Mouse (Mus musculus) heart, embryonic 12.5 days (tissue): ENCODE results near the gene Mogs. TPM values are rescaled to one million over a fixed set of nuclear protein-coding genes. Genes with fewer than 3 reads are reported as not detected.

Experiments used
- ATAC-seq: fragments of 200-750 bp; cut with Nextera tagmentation; 2 replicates; pipeline ENCODE4 v1.8.0; 2017; ENCODE audit warnings: moderate TSS enrichment, moderate library complexity; ENCODE audit not compliant: insufficient number of reproducible peaks, low FRiP score
- H3K27ac ChIP-seq: fragments of 300-500 bp; sonication (generic); 2 replicates; pipeline ENCODE4 v1.5.1; 2016; ENCODE audit warnings: mild to moderate bottlenecking, moderate library complexity; ENCODE audit not compliant: poor library complexity, severe bottlenecking
- H3K27me3 ChIP-seq: fragments of 300-500 bp; sonication (generic); replicated peaks from 2 replicates; pipeline ENCODE4 v1.6.1; 2016; ENCODE audit warnings: mild to moderate bottlenecking, moderate library complexity
- H3K36me3 ChIP-seq: fragments of 300-500 bp; sonication (generic); 2 replicates; pipeline ENCODE4 v1.6.1; 2016; ENCODE audit warnings: mild to moderate bottlenecking, moderate library complexity
- H3K4me1 ChIP-seq: fragments of 300-500 bp; sonication (generic); replicated peaks from 2 replicates; pipeline ENCODE4 v1.6.1; 2016; ENCODE audit warnings: mild to moderate bottlenecking
- H3K4me2 ChIP-seq: fragments of 300-500 bp; sonication (generic); 2 replicates; pipeline ENCODE4 v1.6.1; 2016; ENCODE audit warnings: mild to moderate bottlenecking, moderate library complexity
- H3K4me3 ChIP-seq: fragments of 300-500 bp; sonication (generic); 2 replicates; pipeline ENCODE4 v1.5.1; 2016; ENCODE audit warnings: mild to moderate bottlenecking
- H3K9ac ChIP-seq: fragments of 300-500 bp; sonication (generic); 2 replicates; pipeline ENCODE4 v1.6.1; 2016; ENCODE audit warnings: mild to moderate bottlenecking, moderate library complexity
- H3K9me3 ChIP-seq: fragments of 300-500 bp; sonication (generic); replicated peaks from 2 replicates; pipeline ENCODE4 v1.6.1; 2016; ENCODE audit warnings: mild to moderate bottlenecking, moderate library complexity
- WGBS: fragments of 180-500 bp; shearing (Covaris S2); methylation state at CpG from one replicate; pipeline ENCODE4 v1.1.7; 2016; 5-methylcytosine and 5-hydroxymethylcytosine counted together
- polyA plus RNA-seq: library from polyadenylated mRNA; unstranded; fragments of >200 nt; fragmentation: Nextera tagmentation; extraction: Ambion mirVana; gene quantifications from 2 replicates; pipeline ENCODE4 v1.2.1, GENCODE M21; 2016

The Mogs gene
- 30.7 and 30.8 TPM in 2 replicates for polyA plus RNA-seq

DNA sequence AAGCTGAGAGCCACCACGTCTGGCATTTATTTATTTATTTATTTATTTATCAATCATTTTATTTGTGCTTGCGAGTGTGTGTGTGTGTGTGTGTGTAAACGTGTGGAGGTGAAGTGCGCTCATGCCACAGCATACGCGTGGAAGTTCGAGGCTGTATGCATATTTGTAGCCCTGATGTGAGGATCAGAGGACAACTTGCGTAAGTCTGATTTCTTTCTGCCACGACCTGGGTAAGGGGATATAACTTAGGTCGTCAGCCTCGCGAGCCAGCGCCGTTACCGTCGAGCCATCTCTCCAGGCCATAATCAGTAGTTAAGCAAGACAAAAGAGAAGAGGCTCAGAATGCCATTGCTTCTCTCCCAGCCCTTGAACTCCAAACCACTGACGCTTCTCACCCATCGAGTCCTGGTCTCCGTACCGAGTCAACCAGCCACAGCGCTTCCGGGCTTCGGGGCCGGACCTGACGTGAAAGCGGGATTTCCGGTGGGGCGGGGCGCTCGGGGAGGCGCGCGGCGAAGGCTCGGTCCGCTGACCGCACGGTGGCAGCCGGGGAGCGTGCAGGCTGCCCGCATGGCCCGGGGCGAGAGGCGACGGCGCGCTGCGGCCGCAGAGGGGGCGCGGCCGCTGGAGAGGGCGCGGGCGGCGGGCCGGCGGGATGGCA is at the start of gene Mogs:
Gene Mogs (plus strand): TSS at position 486 of the 661 bp plus-strand sequence.
- Histone ChIP-seq H3K9me3 (no peaks in the 10 kb centered on the region), H3K9ac (peak within 1 kb of the TSS; percentile 86), H3K4me1 (peaks cover 37% of the 10 kb centered on the region), H3K27ac (peak within 1 kb of the TSS; percentile 63), H3K4me2 (peak within 1 kb of the TSS; percentile 93), H3K4me3 (peak within 1 kb of the TSS; percentile 75), H3K27me3 (no peaks in the 10 kb centered on the region), H3K36me3 (peaks cover 36% of the 10 kb centered on the region)
- ATAC-seq = peak; percentile 92
- WGBS = 1% methylated on average over 44 of the region's 58 CpGs

DNA sequence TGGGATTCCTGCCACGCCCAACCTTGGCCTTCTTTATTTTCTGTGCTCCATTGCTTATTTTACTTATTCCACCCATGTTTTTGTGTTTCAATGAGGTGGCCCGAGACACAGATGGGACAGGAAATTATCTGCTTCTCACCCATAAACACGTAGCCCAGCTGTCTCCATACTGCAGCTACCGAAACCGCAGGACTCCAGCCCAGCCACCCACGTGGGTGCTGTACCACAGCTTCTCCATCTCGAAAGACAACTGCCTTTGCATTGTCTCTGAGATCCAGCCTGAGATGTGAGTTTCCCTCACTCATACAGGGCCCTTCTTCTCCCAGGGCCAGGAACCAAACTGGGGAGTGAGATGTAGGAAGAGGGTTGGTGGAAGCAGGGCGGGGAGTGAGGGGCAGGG is 49.3 kb upstream of the Mogs start:
- no peaks in the 10 kb centered on the region for H3K36me3 ChIP-seq
- H3K9ac ChIP-seq = no peak overlapping the region
- H3K9me3 ChIP-seq = no peaks in the 10 kb centered on the region
- ATAC-seq = no peak
- no peak overlapping the region for H3K4me3 ChIP-seq
- H3K4me1 ChIP-seq = peaks cover 22% of the 10 kb centered on the region
- peaks cover 96% of the 10 kb centered on the region for H3K27me3 ChIP-seq
- no peak overlapping the region for H3K27ac ChIP-seq
- WGBS = 29% methylated on average over 8 of the region's 8 CpGs
- H3K4me2 ChIP-seq = no peak overlapping the region

DNA sequence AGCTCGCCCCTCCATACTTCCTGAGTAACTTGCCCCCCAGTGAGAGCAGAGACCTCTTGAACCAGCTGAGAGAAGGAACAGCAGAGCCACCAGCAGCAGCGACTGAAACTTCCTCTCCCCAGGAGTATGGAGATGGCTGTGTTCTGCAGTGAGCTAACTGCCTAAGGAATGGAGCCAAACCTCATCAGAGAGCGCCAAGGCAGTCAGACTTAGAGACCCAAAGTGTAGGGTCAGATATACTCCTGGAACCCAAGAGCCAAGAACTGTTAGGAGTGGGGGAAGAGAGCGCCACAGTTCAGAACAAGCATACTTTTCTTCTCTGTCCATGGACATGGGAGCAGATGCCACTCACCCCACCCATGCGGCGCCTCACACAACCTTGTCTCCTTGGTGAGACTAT is 48.9 kb upstream of the Mogs start:
- WGBS = 30% methylated on average over 6 of the region's 6 CpGs

DNA sequence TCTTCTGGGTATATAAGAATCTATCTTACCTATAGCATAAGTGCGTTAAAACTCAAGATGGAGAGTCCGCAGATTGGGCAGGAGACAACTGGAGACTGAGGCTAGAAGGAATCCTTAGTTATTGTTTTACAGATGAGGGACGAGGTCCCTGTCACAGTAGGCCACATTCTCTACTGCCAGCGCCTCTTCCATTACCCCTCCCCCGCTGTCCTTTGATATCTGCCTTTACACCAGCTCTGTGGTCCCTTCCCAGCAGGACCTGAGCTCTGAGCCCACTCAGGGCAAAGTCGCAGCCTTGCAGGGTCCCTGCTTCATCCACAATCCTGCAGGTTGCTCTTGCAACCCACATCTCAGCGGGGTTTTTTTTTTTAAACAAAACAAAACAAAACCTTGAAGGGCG is 47.1 kb upstream of the Mogs start:
- Histone ChIP-seq H3K9ac (no peak overlapping the region), H3K4me2 (peak overlapping the region; percentile 62), H3K36me3 (no peaks in the 10 kb centered on the region), H3K4me1 (peaks cover 27% of the 10 kb centered on the region), H3K4me3 (peak overlapping the region; percentile 37), H3K27ac (no peak overlapping the region), H3K27me3 (peaks cover 96% of the 10 kb centered on the region), H3K9me3 (no peaks in the 10 kb centered on the region)
- ATAC-seq = no peak
- WGBS = 5% methylated on average over 8 of the region's 8 CpGs

More for the DNA sequence above, 48.9 kb upstream of the Mogs start:
- Histone ChIP-seq H3K27ac (no peak overlapping the region), H3K4me2 (no peak overlapping the region), H3K36me3 (no peaks in the 10 kb centered on the region), H3K4me3 (no peak overlapping the region), H3K9ac (no peak overlapping the region), H3K27me3 (peaks cover 96% of the 10 kb centered on the region), H3K4me1 (peaks cover 26% of the 10 kb centered on the region), H3K9me3 (no peaks in the 10 kb centered on the region)
- no peak for ATAC-seq

DNA sequence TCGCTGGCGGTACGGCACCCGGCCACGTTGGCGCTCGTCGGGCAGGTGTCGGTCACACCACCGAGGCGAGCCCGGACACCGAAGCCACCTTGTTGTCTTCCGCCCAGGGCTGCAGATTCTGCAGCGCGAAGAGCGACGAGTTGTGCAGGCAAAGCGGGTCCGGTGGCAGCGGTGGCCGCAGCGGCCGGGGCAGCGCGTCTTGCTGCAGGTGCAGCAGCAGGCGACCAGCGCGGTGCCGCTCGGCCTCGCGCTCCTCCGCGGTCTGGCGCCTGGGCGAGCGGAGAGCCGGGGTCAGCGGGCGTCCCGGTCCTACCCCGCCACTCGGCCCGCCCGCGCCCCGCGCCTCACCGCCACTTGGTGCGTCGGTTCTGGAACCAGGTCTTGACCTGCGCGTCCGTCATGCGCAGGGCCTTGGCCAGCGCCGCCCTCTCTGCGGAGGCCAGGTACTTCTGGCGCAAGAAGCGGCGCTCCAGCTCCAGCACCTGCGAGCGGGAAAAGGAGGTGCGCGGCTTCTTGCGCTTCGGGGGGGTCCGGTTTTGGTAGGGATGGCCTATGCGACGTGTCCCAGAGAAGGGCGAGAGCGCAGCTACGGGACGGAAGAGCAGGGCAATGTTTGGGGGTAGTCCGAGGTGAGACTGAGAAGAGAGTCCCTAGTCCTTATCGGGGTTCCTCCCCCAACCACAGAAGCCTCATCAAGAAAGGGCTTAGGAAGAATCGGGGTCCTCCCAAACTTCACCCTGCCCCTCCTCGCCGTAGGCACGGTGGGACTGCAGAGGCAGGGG is 46.4 kb upstream of the Mogs start:
- peak overlapping the region; percentile 37 for H3K4me3 ChIP-seq
- peak overlapping the region; percentile 62 for H3K4me2 ChIP-seq
- under 1% methylated on average over 81 of the region's 81 CpGs for WGBS
- 0 out of 2 replicates have a peak overlapping the region, but pooled peaks have one; percentile 21 for H3K9ac ChIP-seq
- peaks cover 27% of the 10 kb centered on the region for H3K4me1 ChIP-seq
- no peak for ATAC-seq
- no peaks in the 10 kb centered on the region for H3K9me3 ChIP-seq
- peaks cover 96% of the 10 kb centered on the region for H3K27me3 ChIP-seq
- H3K27ac ChIP-seq = no peak overlapping the region
- no peaks in the 10 kb centered on the region for H3K36me3 ChIP-seq

DNA sequence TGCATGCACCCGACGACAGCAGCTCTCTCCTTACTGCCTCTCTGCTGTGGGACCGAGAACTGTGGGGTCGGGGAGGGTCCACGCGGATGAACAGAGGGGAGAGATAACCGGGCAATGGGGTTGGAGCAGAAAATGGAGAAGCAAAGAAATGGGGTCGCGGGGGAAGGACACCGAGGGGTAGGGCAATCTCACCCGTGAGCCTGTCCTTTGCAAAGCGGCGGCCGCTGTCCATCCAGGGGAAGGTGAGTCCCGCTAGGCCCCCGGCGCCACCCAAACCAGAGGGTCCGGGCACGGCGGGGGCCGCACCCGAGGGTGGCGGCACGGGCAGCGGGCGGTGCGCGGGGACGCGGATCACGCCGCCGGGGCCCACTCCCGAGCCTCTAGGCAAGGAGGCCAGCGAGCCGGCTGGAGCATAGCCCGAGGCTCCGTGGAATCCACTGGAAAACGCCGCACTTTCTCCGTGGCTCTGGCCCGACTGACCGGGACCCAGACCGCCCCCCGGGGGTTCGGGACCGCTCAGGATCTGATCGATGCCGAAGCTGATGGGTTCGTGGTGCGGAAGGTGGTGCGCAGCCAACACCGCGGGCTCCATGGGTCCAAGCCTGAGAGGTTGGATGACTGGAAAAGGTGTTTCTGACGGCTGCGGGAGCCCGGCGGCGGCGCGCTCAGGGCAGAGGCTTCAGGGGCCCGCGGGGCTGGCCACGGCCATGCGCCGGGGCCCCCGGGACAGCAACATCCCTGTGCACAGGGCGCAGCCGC is 45.6 kb upstream of the Mogs start:
- H3K27me3 ChIP-seq = peaks cover 96% of the 10 kb centered on the region
- H3K4me2 ChIP-seq = peak overlapping the region; percentile 32
- WGBS = 1% methylated on average over 69 of the region's 69 CpGs
- H3K9ac ChIP-seq = no peak overlapping the region
- H3K36me3 ChIP-seq = no peaks in the 10 kb centered on the region
- H3K9me3 ChIP-seq = no peaks in the 10 kb centered on the region
- H3K27ac ChIP-seq = no peak overlapping the region
- peak overlapping the region; percentile 29 for H3K4me3 ChIP-seq
- no peak for ATAC-seq
- H3K4me1 ChIP-seq = peaks cover 27% of the 10 kb centered on the region

- H3K4me2 ChIP-seq = peak within 1 kb of the TSS; percentile 62
- peaks cover 96% of the 10 kb centered on the region for H3K27me3 ChIP-seq
- no peak for ATAC-seq
- H3K36me3 ChIP-seq = no peaks in the 10 kb centered on the region
- peaks cover 27% of the 10 kb centered on the region for H3K4me1 ChIP-seq
- H3K27ac ChIP-seq = no peak within 1 kb of the TSS
- no peaks in the 10 kb centered on the region for H3K9me3 ChIP-seq
- no peak within 1 kb of the TSS for H3K9ac ChIP-seq
- WGBS = under 1% methylated on average over 10 of the region's 10 CpGs
- H3K4me3 ChIP-seq = peak within 1 kb of the TSS; percentile 37
Observed at GRCm38 (mm10) chr6:83070247-83070310, 45.2 kb upstream of the Mogs start, which contains the start of gene Tlx2. Tlx2 (minus strand) TSS chr6:83070293.

- H3K27me3 ChIP-seq = peaks cover 97% of the 10 kb centered on the region
- no peak overlapping the region for H3K27ac ChIP-seq
- under 1% methylated on average over 54 of the region's 58 CpGs for WGBS
- H3K4me3 ChIP-seq = peak overlapping the region; percentile 29
- H3K36me3 ChIP-seq = no peaks in the 10 kb centered on the region
- peaks cover 27% of the 10 kb centered on the region for H3K4me1 ChIP-seq
- no peaks in the 10 kb centered on the region for H3K9me3 ChIP-seq
- no peak overlapping the region for H3K9ac ChIP-seq
- ATAC-seq = no peak
- H3K4me2 ChIP-seq = peak overlapping the region; percentile 32
Observed at GRCm38 (mm10) chr6:83070311-83071219, 44.7 kb upstream of the Mogs start.

- Histone ChIP-seq H3K4me3 (no peak overlapping the region), H3K27ac (no peak overlapping the region), H3K4me2 (0 out of 2 replicates have a peak overlapping the region, but pooled peaks have one; percentile 14), H3K27me3 (peaks cover 97% of the 10 kb centered on the region), H3K9me3 (no peaks in the 10 kb centered on the region), H3K4me1 (peaks cover 27% of the 10 kb centered on the region), H3K36me3 (no peaks in the 10 kb centered on the region), H3K9ac (no peak overlapping the region)
- 2% methylated on average over 21 of the region's 24 CpGs for WGBS
- peak; percentile 40; the same call in 1 of the 2 replicates for ATAC-seq
Observed at GRCm38 (mm10) chr6:83071220-83071619, 44.1 kb upstream of the Mogs start.

DNA sequence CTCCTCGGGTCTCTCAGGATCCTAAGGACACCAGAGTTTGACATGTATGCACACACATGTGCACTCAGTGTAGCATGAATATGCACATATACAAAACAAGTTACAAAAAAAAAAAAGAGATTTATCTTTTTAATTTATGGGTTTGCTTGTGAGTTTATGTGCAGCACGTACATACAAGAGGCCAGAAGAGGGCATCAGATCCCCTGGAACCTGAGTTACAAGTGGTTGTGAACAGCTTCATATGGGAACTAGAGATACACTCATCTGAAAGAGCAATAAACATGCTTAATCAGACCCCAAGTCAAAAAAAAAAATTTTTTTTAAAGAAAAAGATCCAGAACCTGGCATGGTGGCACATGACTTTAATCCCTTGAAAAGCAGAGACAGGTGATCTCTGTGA is 40.3 kb upstream of the Mogs start:
- Histone ChIP-seq H3K9me3 (no peaks in the 10 kb centered on the region), H3K4me3 (no peak overlapping the region), H3K36me3 (0 out of 2 replicates have a peak, but pooled peaks cover 3% of the 10 kb centered on the region), H3K9ac (no peak overlapping the region), H3K4me1 (peaks cover 22% of the 10 kb centered on the region), H3K27me3 (peaks cover 75% of the 10 kb centered on the region), H3K4me2 (no peak overlapping the region), H3K27ac (no peak overlapping the region)
- no peak for ATAC-seq
- 20% methylated on average over 2 of the region's 2 CpGs for WGBS
